Comparison of ENCODE assay signal across 15 mouse cellular contexts in genomic region chr16:19087914-19088313, GRCm38 (mm10).
DNase-seq lines count a peak whose midpoint lies in the region; ATAC-seq and TF ChIP-seq lines count a peak whose summit lies in the region.
"Had no signal": no experiment of that assay in that cellular context is flagged by ENCODE, and none has a peak within 500 bp of the region (broad histone marks: within the 10 kb centered on the region; RNA-seq: fewer than 3 reads in every experiment).

No protein-coding gene starts in this region.

- no peak overlapping the region for H3K9ac ChIP-seq in kidney, embryonic 15.5 days
- H3K9ac ChIP-seq in CH12.LX (ENCODE audit: insufficient read depth, low read depth) = peak overlapping the region; percentile 80
- no peak overlapping the region for H3K9ac ChIP-seq in embryonic facial prominence, embryonic 14.5 days (ENCODE audit: low read depth, low read length)
- H3K9ac ChIP-seq: hindbrain, embryonic 14.5 days; lung, embryonic 15.5 days had no signal

- peak in 1 of 2 experiments; percentile 89; a peak in 2 of 4 replicates for TF ChIP-seq CTCF in CH12.LX (conservative IDR thresholded peaks at IDR 0.05 in 1 of 2, IDR thresholded peaks at IDR 0.05 in 1 of 2; ENCODE audit: low read depth in 2 of 2, low read length in 2 of 2)

- H3K4me3 ChIP-seq in kidney, embryonic 15.5 days (replicated peaks) = no peak overlapping the region
- no peak overlapping the region for H3K4me3 ChIP-seq in CH12.LX (replicated peaks in 1 of 3; ENCODE audit: low read depth in 2 of 3, low read length in 2 of 3, poor library complexity in 1 of 3)
- no peak overlapping the region for H3K4me3 ChIP-seq in embryonic facial prominence, embryonic 14.5 days (ENCODE audit: low read depth, low read length)
- H3K4me3 ChIP-seq: forebrain, embryonic 10.5 days; left cerebral cortex, adult 2 months; lung, embryonic 15.5 days had no signal

- WGBS in kidney, embryonic 15.5 days = 0% methylated on average over 1 of the region's 1 CpGs
- 23% methylated on average over 1 of the region's 1 CpGs for WGBS in embryonic facial prominence, embryonic 14.5 days

- in situ Hi-C loops in CH12.LX (cut with MboI; ENCODE audit: low pct_ligation_motif_present, low pct_unique_long_range_greater_than_20kb, low sequenced_read_pairs) = loop anchor here (10.0 to 25.0 kb wide), 2 partner anchors 213 to 401 kb away; partner anchors contain the start of genes Hira and Mrpl40

- no peaks in the 10 kb centered on the region for H3K36me3 ChIP-seq in kidney, embryonic 15.5 days
- H3K36me3 ChIP-seq in CH12.LX (replicated peaks in 1 of 2; ENCODE audit: control insufficient read depth in 1 of 2, insufficient read depth in 1 of 2, low read length in 1 of 2) = peaks cover 0 to 4% of the 10 kb centered on the region in 2 experiments
- H3K36me3 ChIP-seq in embryonic facial prominence, embryonic 14.5 days (ENCODE audit: control insufficient read depth, insufficient read depth, low read length) = no peaks in the 10 kb centered on the region
- H3K36me3 ChIP-seq: forebrain, embryonic 10.5 days; lung, embryonic 15.5 days had no signal

- H3K27ac ChIP-seq in kidney, embryonic 15.5 days = no peak overlapping the region
- H3K27ac ChIP-seq in CH12.LX (ENCODE audit: insufficient read depth, low read depth) = peak overlapping the region; percentile 91; the same call in 1 of the 2 replicates
- H3K27ac ChIP-seq in embryonic facial prominence, embryonic 14.5 days (replicated peaks; ENCODE audit: low read depth, low read length) = no peak overlapping the region
- H3K27ac ChIP-seq: forebrain, embryonic 10.5 days; hindbrain, embryonic 14.5 days; left cerebral cortex, adult 2 months; lung, embryonic 15.5 days had no signal

- peak; percentile 90 for ATAC-seq in kidney, embryonic 15.5 days (replicated peaks; ENCODE audit: low FRiP score)
- no peak for ATAC-seq in embryonic facial prominence, embryonic 14.5 days (ENCODE audit: low read depth)

- no peaks in the 10 kb centered on the region for H3K27me3 ChIP-seq in kidney, embryonic 15.5 days
- no peaks in the 10 kb centered on the region for H3K27me3 ChIP-seq in CH12.LX (replicated peaks)
- no peaks in the 10 kb centered on the region for H3K27me3 ChIP-seq in embryonic facial prominence, embryonic 14.5 days (replicated peaks; ENCODE audit: control insufficient read depth, insufficient read depth, low read length)
- H3K27me3 ChIP-seq: lung, embryonic 15.5 days had no signal

- TF ChIP-seq EP300 in CH12.LX (IDR thresholded peaks at IDR 0.05; ENCODE audit: low read length) = no peak

- TF ChIP-seq RAD21 in CH12.LX (IDR thresholded peaks at IDR 0.05; ENCODE audit: low read depth, low read length) = peak; percentile 92

- H3K79me2 ChIP-seq in CH12.LX (replicated peaks; ENCODE audit: control insufficient read depth, extremely low read depth, insufficient read depth, poor library complexity, severe bottlenecking) = no peaks in the 10 kb centered on the region

- dilution Hi-C loops in CH12.LX (cut with MboI; ENCODE audit: extremely low pct_ligation_motif_present, extremely low pct_unique_long_range_greater_than_20kb, low sequenced_read_pairs) = no loop called here

- H3K4me2 ChIP-seq in kidney, embryonic 15.5 days = no peak overlapping the region
- H3K4me2 ChIP-seq in CH12.LX (ENCODE audit: insufficient read depth, low read depth, poor library complexity, severe bottlenecking) = peak overlapping the region; percentile 29; the same call in 1 of the 2 replicates
- H3K4me2 ChIP-seq in embryonic facial prominence, embryonic 14.5 days (ENCODE audit: low read depth, low read length) = no peak overlapping the region
- H3K4me2 ChIP-seq: hindbrain, embryonic 14.5 days; lung, embryonic 15.5 days had no signal

- H3K9me3 ChIP-seq in kidney, embryonic 15.5 days (replicated peaks) = no peaks in the 10 kb centered on the region
- peaks cover 6% of the 10 kb centered on the region for H3K9me3 ChIP-seq in CH12.LX (replicated peaks; ENCODE audit: low read length)
- H3K9me3 ChIP-seq in embryonic facial prominence, embryonic 14.5 days (ENCODE audit: control insufficient read depth, low read length) = no peaks in the 10 kb centered on the region
- H3K9me3 ChIP-seq: forebrain, embryonic 10.5 days; lung, embryonic 15.5 days had no signal

- DNase-seq in kidney, adult 8-10 months = no peak
- DNase-seq in 3T3-L1 (ENCODE audit: low read depth, low spot score) (peak; percentile 50), CH12.LX (ENCODE audit: extremely low read depth) (peak; percentile 87)
- peak; percentile 10 for DNase-seq in embryonic facial prominence, embryonic 14.5 days (ENCODE audit: low spot score)
- no peak for DNase-seq in thymus, postnatal 14 days
- DNase-seq in layer of hippocampus, adult 18-20 months (ENCODE audit: low spot score in 2 of 2) = no peak
- DNase-seq: adrenal gland, postnatal 25 days; cerebellum, adult 9-10 months; heart, adult 11 months; thymus, adult 2 months had no signal

- H3K4me1 ChIP-seq in kidney, embryonic 15.5 days = no peaks in the 10 kb centered on the region
- peaks cover 10 to 46% of the 10 kb centered on the region in 2 experiments; a peak in 3 of 4 replicates for H3K4me1 ChIP-seq in CH12.LX (ENCODE audit: control insufficient read depth in 1 of 2, insufficient read depth in 2 of 2)
- H3K4me1 ChIP-seq in embryonic facial prominence, embryonic 14.5 days (ENCODE audit: control insufficient read depth, insufficient read depth, low read length) = no peaks in the 10 kb centered on the region
- H3K4me1 ChIP-seq: forebrain, embryonic 10.5 days; lung, embryonic 15.5 days had no signal

- TF ChIP-seq POLR2A in CH12.LX (IDR thresholded peaks at IDR 0.05; ENCODE audit: low read depth, low read length) = no peak

TF ChIP-seq in CH12.LX, 34 proteins besides CTCF, POLR2A, EP300 and RAD21:
- TF ChIP-seq ZKSCAN1 (IDR thresholded peaks at IDR 0.05; ENCODE audit: borderline replicate concordance, low read depth, low read length) (no peak), ZC3H11A (IDR thresholded peaks at IDR 0.05; ENCODE audit: low read depth, low read length) (peak; percentile 95), MXI1 (IDR thresholded peaks at IDR 0.05; ENCODE audit: low read depth, low read length) (peak; percentile 61; the same call in 1 of the 2 replicates), SMC3 (IDR thresholded peaks at IDR 0.05; ENCODE audit: low read depth, low read length) (peak; percentile 95), CHD1 (IDR thresholded peaks at IDR 0.05; ENCODE audit: low read depth, low read length) (no peak), MAFK (IDR thresholded peaks at IDR 0.05; ENCODE audit: insufficient replicate concordance, low read length) (no peak), TBP (conservative IDR thresholded peaks at IDR 0.05; ENCODE audit: low read depth, low read length) (peak; percentile 74), RCOR1 (conservative IDR thresholded peaks at IDR 0.05; ENCODE audit: low read depth, low read length) (no peak), GABPA (IDR thresholded peaks at IDR 0.05; ENCODE audit: insufficient replicate concordance, low read depth, low read length) (no peak), JUND (conservative IDR thresholded peaks at IDR 0.05; ENCODE audit: low read depth, low read length) (peak; percentile 79), KAT2A (IDR thresholded peaks at IDR 0.05; ENCODE audit: insufficient replicate concordance, low read length) (no peak), MAZ (IDR thresholded peaks at IDR 0.05; ENCODE audit: low read depth, low read length) (no peak), UBTF (IDR thresholded peaks at IDR 0.05; ENCODE audit: low read depth, low read length) (no peak), MEF2A (IDR thresholded peaks at IDR 0.05; ENCODE audit: borderline replicate concordance, low read depth, low read length) (peak; percentile 36; the same call in 1 of the 2 replicates), CHD2 (IDR thresholded peaks at IDR 0.05; ENCODE audit: low read length) (no peak), NELFE (IDR thresholded peaks at IDR 0.05; ENCODE audit: low read depth, low read length) (no peak), E2F4 (IDR thresholded peaks at IDR 0.05; ENCODE audit: insufficient replicate concordance, low read depth, low read length) (0 out of 2 replicates have a peak, but pooled peaks have one; percentile 45), HCFC1 (IDR thresholded peaks at IDR 0.05; ENCODE audit: low read depth, low read length) (no peak), MYC (IDR thresholded peaks at IDR 0.05; ENCODE audit: low read depth, low read length) (peak; percentile 100), JUN (IDR thresholded peaks at IDR 0.05; ENCODE audit: insufficient read depth, low read depth, low read length) (no peak; the same call in 1 of the 2 replicates), ETS1 (conservative IDR thresholded peaks at IDR 0.05; ENCODE audit: low read depth, low read length) (no peak), MAX (IDR thresholded peaks at IDR 0.05; ENCODE audit: low read length) (peak; percentile 99), IRF4 (IDR thresholded peaks at IDR 0.05; ENCODE audit: low read depth, low read length) (peak; percentile 53; the same call in 1 of the 2 replicates), TCF12 (IDR thresholded peaks at IDR 0.05; ENCODE audit: low read depth, low read length) (peak; percentile 30; the same call in 1 of the 2 replicates), NRF1 (IDR thresholded peaks at IDR 0.05; ENCODE audit: low read depth, low read length) (no peak), USF1 (IDR thresholded peaks at IDR 0.05; ENCODE audit: low read depth, low read length) (peak; percentile 85), BHLHE40 (IDR thresholded peaks at IDR 0.05; ENCODE audit: low read depth, low read length) (peak; percentile 68), SIN3A (IDR thresholded peaks at IDR 0.05; ENCODE audit: low read length) (no peak), ELF1 (IDR thresholded peaks at IDR 0.05; ENCODE audit: low read depth, low read length) (no peak), ZNF384 (IDR thresholded peaks at IDR 0.05; ENCODE audit: low read depth, low read length) (no peak), POLR2AphosphoS2 (IDR thresholded peaks at IDR 0.05; ENCODE audit: low read depth, low read length) (no peak), ZMIZ1 (IDR thresholded peaks at IDR 0.05; ENCODE audit: low read depth, low read length) (no peak), USF2 (conservative IDR thresholded peaks at IDR 0.05; ENCODE audit: low read depth, low read length) (peak; percentile 87), PAX5 (IDR thresholded peaks at IDR 0.05; ENCODE audit: low read length) (no peak)

Comparison
In these comparisons a context has a peak if more than half of its experiments do, and no peak if none do; other contexts are left out.
1. DNase-seq: peak in 3T3-L1 (single experiment), CH12.LX (single experiment) and embryonic facial prominence, embryonic 14.5 days (single experiment); none in kidney, adult 8-10 months (0 of 2), thymus, postnatal 14 days (single experiment) and layer of hippocampus, adult 18-20 months (0 of 2).